Mouse (Mus musculus) thymus, adult 2 months (tissue): Measurements from ENCODE around the gene Vmn1r112. TPM values are rescaled to one million over a fixed set of nuclear protein-coding genes. Genes with fewer than 3 reads are reported as not detected.
"Not testable (repeated sequence)": the region's sequence is repeated elsewhere in the genome, so short reads cannot be mapped to it uniquely, and the experiment has no call there.

ENCODE experiments used
- DNase-seq: peaks from one replicate; pipeline ENCODE4 v3.0.0; 2021
- H3K27ac ChIP-seq: fragments of 200-500 bp; 2 replicates; pipeline ENCODE4 v1.5.1; 2012; ENCODE audit warnings: low read length, control low read depth; ENCODE audit not compliant: control insufficient read depth, insufficient read depth
- H3K27me3 ChIP-seq: fragments of 200-500 bp; 2 replicates; pipeline ENCODE4 v1.6.1; 2012; ENCODE audit warnings: mild to moderate bottlenecking, low read length, moderate library complexity, mixed read lengths; ENCODE audit not compliant: control insufficient read depth, insufficient read depth
- H3K36me3 ChIP-seq: fragments of 200-500 bp; 2 replicates; pipeline ENCODE4 v1.6.1; 2012; ENCODE audit warnings: mild to moderate bottlenecking, low read length, moderate library complexity; ENCODE audit not compliant: control insufficient read depth, insufficient read depth
- H3K4me1 ChIP-seq: fragments of 200-500 bp; replicated peaks from 2 replicates; pipeline ENCODE4 v1.6.1; 2012; ENCODE audit warnings: low read length; ENCODE audit not compliant: control insufficient read depth, insufficient read depth
- H3K4me3 ChIP-seq: fragments of 200-500 bp; 2 replicates; pipeline ENCODE4 v1.5.1; 2012; ENCODE audit warnings: mild to moderate bottlenecking, low read length, control low read depth, moderate library complexity; ENCODE audit not compliant: control insufficient read depth, insufficient read depth
- WGBS: fragments of 180-500 bp; shearing (Covaris S2); methylation state at CpG from one replicate; pipeline ENCODE4 v1.1.7; 2018; 5-methylcytosine and 5-hydroxymethylcytosine counted together
- polyA plus RNA-seq: library from polyadenylated mRNA; depleted of rRNA; stranded (reverse); fragments of >200 nt; gene quantifications from 2 replicates; pipeline ENCODE4 v1.2.3, GENCODE M21; 2012; rRNA removed

Gene Vmn1r112
- not detected in 2 replicates for polyA plus RNA-seq

- DNase-seq, H3K4me3 ChIP-seq, H3K27ac ChIP-seq, H3K36me3 ChIP-seq, H3K4me1 ChIP-seq, H3K27me3 ChIP-seq: not testable (repeated sequence)
- WGBS, result no CpG with 5 or more reads among the region's 3 CpGs
Measured at GRCm38 (mm10) chr7:20770885-20771284, at the start of gene Vmn1r112. Gene Vmn1r112 (plus strand): TSS chr7:20771185.

- WGBS, result no CpG with 5 or more reads among the region's 1 CpGs
- H3K4me1 ChIP-seq, H3K27me3 ChIP-seq, H3K36me3 ChIP-seq, DNase-seq, H3K27ac ChIP-seq, H3K4me3 ChIP-seq: not testable (repeated sequence)
Measured at GRCm38 (mm10) chr7:20730524-20730923, 40.5 kb upstream of the Vmn1r112 start, which contains the start of gene Gm10668. Gene Gm10668 (minus strand): TSS chr7:20730624.

GRCm38 (mm10) chr7:20786985-20787384, 16.0 kb downstream of the Vmn1r112 start, which contains the start of gene Vmn1r113:
Gene Vmn1r113 (plus strand): TSS chr7:20787285.
- H3K27me3 ChIP-seq, H3K4me1 ChIP-seq, H3K27ac ChIP-seq, DNase-seq, H3K4me3 ChIP-seq, H3K36me3 ChIP-seq: not testable (repeated sequence)
- WGBS, result 66% methylated on average over 2 of the region's 2 CpGs

GRCm38 (mm10) chr7:20812086-20812485, 41.1 kb downstream of the Vmn1r112 start, which contains the start of gene Vmn1r114:
Gene Vmn1r114 (minus strand): TSS chr7:20812186.
- not testable (repeated sequence) for H3K36me3 ChIP-seq, H3K4me3 ChIP-seq
- no CpG with 5 or more reads among the region's 5 CpGs for WGBS

More at GRCm38 (mm10) chr7:20812086-20812485, 41.1 kb downstream of the Vmn1r112 start, which contains the start of gene Vmn1r114:
- not testable (repeated sequence) for H3K4me1 ChIP-seq, DNase-seq, H3K27me3 ChIP-seq, H3K27ac ChIP-seq

Other genes with a start within 250 kb of the Vmn1r112 start
- not detected in 2 replicates for gene Vmn1r104, start 237.3 kb upstream of the Vmn1r112 start, polyA plus RNA-seq
- not detected in 2 replicates for gene Gm5726, start 225.4 kb upstream of the Vmn1r112 start, polyA plus RNA-seq
- gene Gm4141, start 194.9 kb upstream of the Vmn1r112 start, polyA plus RNA-seq, result not detected in 2 replicates
- not detected in 2 replicates for gene Gm4513, start 172.2 kb upstream of the Vmn1r112 start, polyA plus RNA-seq
- not detected in 2 replicates for gene Vmn1r107, start 102.3 kb upstream of the Vmn1r112 start, polyA plus RNA-seq
- gene Vmn1r111, start 68.0 kb upstream of the Vmn1r112 start, polyA plus RNA-seq, result not detected in 2 replicates
- gene Gm10668, start 40.6 kb upstream of the Vmn1r112 start, polyA plus RNA-seq, result not detected in 2 replicates
- gene Vmn1r113, start 16.1 kb downstream of the Vmn1r112 start, polyA plus RNA-seq, result not detected in 2 replicates
- not detected in 2 replicates for gene Vmn1r114, start 41.0 kb downstream of the Vmn1r112 start, polyA plus RNA-seq
- not detected in 2 replicates for gene Vmn1r115, start 73.8 kb downstream of the Vmn1r112 start, polyA plus RNA-seq
- gene Vmn1r116, start 101.1 kb downstream of the Vmn1r112 start, polyA plus RNA-seq, result not detected in 2 replicates
- gene Vmn1r117, start 112.9 kb downstream of the Vmn1r112 start, polyA plus RNA-seq, result not detected in 2 replicates
- gene Vmn1r118, start 141.2 kb downstream of the Vmn1r112 start, polyA plus RNA-seq, result not detected in 2 replicates
- gene Vmn1r119, start 241.3 kb downstream of the Vmn1r112 start, polyA plus RNA-seq, result not detected in 2 replicates